Mouse (Mus musculus): ENCODE measurements at regions not wholly inside any gene's neighbourhood (a gene's known extent, or its start where the extent isn't known, plus 50 kb on each side); places are given as distances from the start of the nearest gene placed in this dataset.

GRCm38 (mm10) chr13:101625922-101626321 is 142.1 kb downstream of the Pik3r1 start:
- DNase-seq (ENCODE audit: low spot score), result no peak

- no peak for DNase-seq (ENCODE audit: low spot score)
These were observed 143.8 kb downstream of the Pik3r1 start for GRCm38 (mm10) chr13:101624179-101624581.

GRCm38 (mm10) chr13:101622649-101623048 is 145.4 kb downstream of the Pik3r1 start:
- no peak for DNase-seq (ENCODE audit: low spot score)

- DNase-seq (ENCODE audit: low spot score), result no peak
These were observed 147.4 kb downstream of the Pik3r1 start for GRCm38 (mm10) chr13:101620660-101621059.

- DNase-seq (ENCODE audit: low spot score), result no peak
These were observed 148.9 kb downstream of the Pik3r1 start for GRCm38 (mm10) chr13:101619154-101619553.

- DNase-seq (ENCODE audit: low spot score), result no peak
These were observed 155.2 kb downstream of the Pik3r1 start for GRCm38 (mm10) chr13:101612786-101613185.

- no peak for DNase-seq (ENCODE audit: low spot score)
These were observed 156.3 kb downstream of the Pik3r1 start for GRCm38 (mm10) chr13:101611725-101612124.

GRCm38 (mm10) chr13:101606184-101606730 is 161.8 kb downstream of the Pik3r1 start:
- DNase-seq (ENCODE audit: low spot score), result no peak

- no peak for DNase-seq (ENCODE audit: low spot score)
These were observed 162.3 kb downstream of the Pik3r1 start for GRCm38 (mm10) chr13:101605685-101606084.

GRCm38 (mm10) chr13:101605051-101605450 is 163.0 kb downstream of the Pik3r1 start:
- DNase-seq (ENCODE audit: low spot score), result no peak

- no peak for DNase-seq (ENCODE audit: low spot score)
These were observed 169.9 kb downstream of the Pik3r1 start for GRCm38 (mm10) chr13:101598126-101598485.

- no peak for DNase-seq (ENCODE audit: low spot score)
These were observed 170.5 kb downstream of the Pik3r1 start for GRCm38 (mm10) chr13:101597243-101598125.

- DNase-seq (ENCODE audit: low spot score), result no peak
These were observed 173.4 kb downstream of the Pik3r1 start for GRCm38 (mm10) chr13:101594511-101595175.

GRCm38 (mm10) chr13:101592355-101592754 is 175.7 kb downstream of the Pik3r1 start:
- no peak for DNase-seq (ENCODE audit: low spot score)

- DNase-seq (ENCODE audit: low spot score), result peak; percentile 45
These were observed 179.1 kb downstream of the Pik3r1 start for GRCm38 (mm10) chr13:101588905-101589304.

GRCm38 (mm10) chr13:101586787-101587186 is 181.2 kb downstream of the Pik3r1 start:
- no peak for DNase-seq (ENCODE audit: low spot score)

- no peak for DNase-seq (ENCODE audit: low spot score)
These were observed 191.5 kb downstream of the Pik3r1 start for GRCm38 (mm10) chr13:101576481-101576880.

- DNase-seq (ENCODE audit: low spot score), result no peak
These were observed 195.0 kb downstream of the Pik3r1 start for GRCm38 (mm10) chr13:101572809-101573590.

- no peak for DNase-seq (ENCODE audit: low spot score)
These were observed 195.8 kb downstream of the Pik3r1 start for GRCm38 (mm10) chr13:101572246-101572645.

GRCm38 (mm10) chr13:101570034-101570433 is 198.0 kb downstream of the Pik3r1 start:
- no peak for DNase-seq (ENCODE audit: low spot score)

- no peak for DNase-seq (ENCODE audit: low spot score)
These were observed 198.9 kb downstream of the Pik3r1 start for GRCm38 (mm10) chr13:101568985-101569631.

GRCm38 (mm10) chr13:101565323-101565722 is 202.7 kb downstream of the Pik3r1 start:
- DNase-seq (ENCODE audit: low spot score), result no peak

Measured in T-cell, adult 2 months (primary cell).